Mouse (Mus musculus): ENCODE data around the gene Hsd17b14.

DNA sequence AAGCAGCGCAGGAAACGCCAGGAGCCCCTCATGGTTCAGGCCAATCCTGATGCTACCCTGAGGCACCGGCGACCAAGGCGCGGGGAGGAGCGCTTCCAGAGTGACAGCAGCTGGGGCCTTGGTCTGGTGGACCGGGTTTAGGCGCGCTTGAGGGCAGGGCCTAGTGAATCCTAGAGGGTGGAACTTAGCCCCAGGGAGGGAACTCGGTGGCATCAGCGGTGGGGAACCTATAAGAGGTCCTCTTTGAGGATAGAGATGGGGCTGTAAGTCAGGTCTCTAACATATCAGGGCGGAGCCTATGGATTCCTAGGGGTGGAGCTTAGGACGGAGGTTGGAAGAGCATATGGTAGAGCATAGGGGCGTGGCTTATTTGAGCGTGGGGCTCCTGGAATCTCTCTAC is 39.3 kb upstream of the Hsd17b14 start:
- TF ChIP-seq GATA1 (IDR thresholded peaks at IDR 0.05; ENCODE audit: borderline replicate concordance, low read length) (no peak), FLI1 (IDR thresholded peaks at IDR 0.05; ENCODE audit: low read length) (no peak)
